Mouse (Mus musculus) C2C12 (cell line): ENCODE results near the gene Mlx. TPM values are rescaled to one million over a fixed set of nuclear protein-coding genes. Genes with fewer than 3 reads are reported as not detected.
A peak's percentile ranks its signal among the peaks of the same experiment; 100 is the strongest.

ENCODE experiments used
- H3K27me3 ChIP-seq: one replicate; pipeline ENCODE4 v1.6.1; 2011; ENCODE audit not compliant: control insufficient read depth, insufficient read depth, insufficient read length
- H3K36me3 ChIP-seq: one replicate; pipeline ENCODE4 v1.6.1; 2011; ENCODE audit not compliant: control insufficient read depth, insufficient read depth
- H3K4me3 ChIP-seq: one replicate; pipeline ENCODE4 v1.5.1; 2011; ENCODE audit warnings: mild to moderate bottlenecking, control low read depth; ENCODE audit not compliant: poor library complexity, insufficient read depth, severe bottlenecking
- H3K79me2 ChIP-seq: one replicate; pipeline ENCODE4 v1.6.1; 2011; ENCODE audit not compliant: control insufficient read depth, insufficient read depth
- H3K79me3 ChIP-seq: one replicate; pipeline ENCODE4 v1.6.1; 2011; ENCODE audit warnings: low read depth, control low read depth
- H3ac ChIP-seq: one replicate; pipeline ENCODE3; 2011; ENCODE audit warnings: low read depth; ENCODE audit not compliant: control insufficient read depth, insufficient read length
- CEBPB ChIP-seq: IDR thresholded peaks from one replicate; pipeline ENCODE4 v1.6.1; 2011; ENCODE audit warnings: low read depth, mild to moderate bottlenecking, control low read depth, moderate library complexity
- CTCF ChIP-seq: IDR thresholded peaks from one replicate; pipeline ENCODE4 v1.5.1; 2011; ENCODE audit not compliant: control insufficient read depth, insufficient read depth, insufficient read length
- FOSL1 ChIP-seq: IDR thresholded peaks from one replicate; pipeline ENCODE4 v1.8.0; 2011; ENCODE audit warnings: mild to moderate bottlenecking, low read length; ENCODE audit not compliant: poor library complexity, insufficient read depth, severe bottlenecking
- MAX ChIP-seq: IDR thresholded peaks from one replicate; pipeline ENCODE4 v1.6.1; 2011; ENCODE audit warnings: mild to moderate bottlenecking, control low read depth
- MYOD1 ChIP-seq: IDR thresholded peaks from one replicate; pipeline ENCODE4 v1.6.1; 2011; ENCODE audit warnings: low read depth; ENCODE audit not compliant: control insufficient read depth, insufficient read length
- MYOG ChIP-seq: IDR thresholded peaks from one replicate; pipeline ENCODE4 v1.6.1; 2011; ENCODE audit not compliant: control insufficient read depth, insufficient read length; ENCODE audit errors: extremely low read depth
- USF1 ChIP-seq: IDR thresholded peaks from one replicate; pipeline ENCODE4 v1.6.1; 2011; ENCODE audit warnings: low read depth, mild to moderate bottlenecking, control low read depth, moderate library complexity
- polyA plus RNA-seq: library from polyadenylated mRNA; unstranded; fragments of >200 nt; fragmentation: generic; extraction: Trizol; gene quantifications from one replicate; pipeline ENCODE4 v1.2.1, GENCODE M21; 2012; ENCODE audit warnings: missing spikeins

The Mlx gene
- polyA plus RNA-seq, 1 experiment = 39.7 TPM

GRCm38 (mm10) chr11:101084811-101085210 lies 2.3 kb upstream of the Mlx start:
- no peak for TF ChIP-seq MAX
- no peak for TF ChIP-seq MYOG
- TF ChIP-seq FOSL1 = no peak
- no peak for TF ChIP-seq MYOD1
- no peak for TF ChIP-seq CTCF
- no peak for TF ChIP-seq USF1
- TF ChIP-seq CEBPB = no peak

GRCm38 (mm10) chr11:101085617-101086322 lies 1.3 kb upstream of the Mlx start:
- Histone ChIP-seq H3K79me3 (peaks cover 8% of the 10 kb centered on the region), H3K4me3 (no peak overlapping the region), H3K27me3 (no peaks in the 10 kb centered on the region)

More at GRCm38 (mm10) chr11:101084811-101085210, 2.3 kb upstream of the Mlx start:
- Histone ChIP-seq H3K36me3 (peaks cover 19% of the 10 kb centered on the region), H3K27me3 (no peaks in the 10 kb centered on the region), H3K4me3 (no peak overlapping the region), H3K79me3 (peaks cover 8% of the 10 kb centered on the region), H3ac (no peak overlapping the region), H3K79me2 (peaks cover 31% of the 10 kb centered on the region)

GRCm38 (mm10) chr11:101086323-101086674 lies 778 bp upstream of the Mlx start:
- Histone ChIP-seq H3K27me3 (no peaks in the 10 kb centered on the region), H3K79me3 (peaks cover 8% of the 10 kb centered on the region), H3K36me3 (peaks cover 34% of the 10 kb centered on the region), H3K79me2 (peaks cover 31% of the 10 kb centered on the region), H3K4me3 (no peak overlapping the region), H3ac (no peak overlapping the region)
- TF ChIP-seq CTCF = no peak
- TF ChIP-seq MAX = no peak
- no peak for TF ChIP-seq FOSL1
- TF ChIP-seq MYOG = no peak
- no peak for TF ChIP-seq USF1
- TF ChIP-seq CEBPB = no peak
- no peak for TF ChIP-seq MYOD1

More at GRCm38 (mm10) chr11:101085617-101086322, 1.3 kb upstream of the Mlx start:
- Histone ChIP-seq H3ac (no peak overlapping the region), H3K79me2 (peaks cover 31% of the 10 kb centered on the region), H3K36me3 (peaks cover 28% of the 10 kb centered on the region)
- TF ChIP-seq FOSL1 = no peak
- no peak for TF ChIP-seq MAX
- no peak for TF ChIP-seq CEBPB
- no peak for TF ChIP-seq CTCF
- TF ChIP-seq MYOG = no peak
- no peak for TF ChIP-seq MYOD1
- TF ChIP-seq USF1 = no peak

- Histone ChIP-seq H3K79me2 (peaks cover 30% of the 10 kb centered on the region), H3K4me3 (peak overlapping the region; percentile 80), H3K27me3 (no peaks in the 10 kb centered on the region), H3K36me3 (peaks cover 47% of the 10 kb centered on the region), H3K79me3 (peaks cover 8% of the 10 kb centered on the region), H3ac (peak overlapping the region; percentile 87)
- TF ChIP-seq FOSL1 (no peak), USF1 (no peak), CTCF (no peak), CEBPB (no peak), MAX (no peak), MYOG (no peak), MYOD1 (no peak)
These were observed 592 bp downstream of the Mlx start for GRCm38 (mm10) chr11:101087682-101088055.

GRCm38 (mm10) chr11:101089931-101090330 lies 2.9 kb downstream of the Mlx start:
- Histone ChIP-seq H3K4me3 (no peak overlapping the region), H3K36me3 (peaks cover 64% of the 10 kb centered on the region), H3K79me2 (peaks cover 38% of the 10 kb centered on the region), H3K27me3 (no peaks in the 10 kb centered on the region), H3K79me3 (peaks cover 5% of the 10 kb centered on the region), H3ac (no peak overlapping the region)
- no peak for TF ChIP-seq CEBPB
- TF ChIP-seq MYOG = no peak
- TF ChIP-seq MYOD1 = no peak
- no peak for TF ChIP-seq CTCF
- TF ChIP-seq USF1 = no peak
- no peak for TF ChIP-seq FOSL1
- no peak for TF ChIP-seq MAX
